Mouse (Mus musculus) urinary bladder, adult 18-20 months (tissue): Measurements from ENCODE around the gene Sgf29.

ENCODE experiments used
- DNase-seq, 2 experiments: peaks; one replicate each; pipeline ENCODE4 v3.0.0; 2022; ENCODE audit warnings: low spot score in 2 of 2, mixed read lengths in 2 of 2

Gene Sgf29

GRCm38 (mm10) chr7:126649231-126650051, at the start of gene Sgf29:
Gene Sgf29, plus strand, starts transcription at chr7:126649309.
- peak; percentile 86 to 93 for DNase-seq

DNA sequence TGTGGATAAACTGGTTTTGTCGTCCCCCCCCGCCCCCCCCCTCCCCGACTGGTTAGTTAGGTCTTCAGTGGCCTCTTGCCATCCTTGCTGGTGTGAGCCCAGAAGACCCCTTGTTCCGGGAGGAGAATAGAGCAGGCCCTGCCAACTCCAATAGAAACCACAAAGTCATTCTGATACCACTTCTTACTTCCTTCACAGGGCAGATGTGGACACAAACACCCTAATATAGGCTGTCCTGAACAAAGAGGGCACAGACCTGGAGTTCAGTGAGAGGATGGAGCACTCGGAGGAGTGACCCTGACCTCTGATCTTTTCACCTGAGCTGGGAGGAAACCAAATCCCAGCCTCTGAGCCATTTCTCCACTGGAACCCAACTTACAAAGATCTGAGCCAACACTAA, 47.2 kb upstream of the Sgf29 start:
- DNase-seq: no peak

GRCm38 (mm10) chr7:126602650-126603049, 46.5 kb upstream of the Sgf29 start:
- no peak for DNase-seq

GRCm38 (mm10) chr7:126606611-126607010, 42.5 kb upstream of the Sgf29 start:
- DNase-seq: no peak

DNA sequence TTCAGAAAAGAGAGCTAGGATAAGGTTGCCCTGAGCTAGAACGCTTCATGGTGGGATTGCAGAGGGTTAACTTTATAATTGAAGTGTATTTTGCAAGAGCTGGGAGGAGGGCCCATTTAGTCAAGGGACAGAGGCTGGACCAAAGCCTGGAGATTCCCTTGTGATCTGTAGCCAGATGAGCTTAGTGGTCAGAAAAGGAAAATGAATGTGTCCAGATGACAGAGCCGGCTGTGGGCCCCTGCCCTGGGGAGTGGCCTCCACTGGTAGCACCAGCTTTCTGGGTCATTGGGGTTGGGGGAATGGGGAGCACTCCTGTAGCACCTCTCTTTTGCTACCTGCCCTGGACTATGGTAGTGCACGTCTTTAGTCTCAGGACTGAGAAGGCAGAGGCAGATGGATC, 42.0 kb upstream of the Sgf29 start:
- peak in 1 of 2 experiments; percentile 55 for DNase-seq

- no peak for DNase-seq
Measured at GRCm38 (mm10) chr7:126607796-126608195, 41.3 kb upstream of the Sgf29 start.

GRCm38 (mm10) chr7:126612736-126613135, 36.4 kb upstream of the Sgf29 start:
- no peak for DNase-seq

- DNase-seq: no peak
Measured at GRCm38 (mm10) chr7:126616707-126617106, 32.4 kb upstream of the Sgf29 start.

DNA sequence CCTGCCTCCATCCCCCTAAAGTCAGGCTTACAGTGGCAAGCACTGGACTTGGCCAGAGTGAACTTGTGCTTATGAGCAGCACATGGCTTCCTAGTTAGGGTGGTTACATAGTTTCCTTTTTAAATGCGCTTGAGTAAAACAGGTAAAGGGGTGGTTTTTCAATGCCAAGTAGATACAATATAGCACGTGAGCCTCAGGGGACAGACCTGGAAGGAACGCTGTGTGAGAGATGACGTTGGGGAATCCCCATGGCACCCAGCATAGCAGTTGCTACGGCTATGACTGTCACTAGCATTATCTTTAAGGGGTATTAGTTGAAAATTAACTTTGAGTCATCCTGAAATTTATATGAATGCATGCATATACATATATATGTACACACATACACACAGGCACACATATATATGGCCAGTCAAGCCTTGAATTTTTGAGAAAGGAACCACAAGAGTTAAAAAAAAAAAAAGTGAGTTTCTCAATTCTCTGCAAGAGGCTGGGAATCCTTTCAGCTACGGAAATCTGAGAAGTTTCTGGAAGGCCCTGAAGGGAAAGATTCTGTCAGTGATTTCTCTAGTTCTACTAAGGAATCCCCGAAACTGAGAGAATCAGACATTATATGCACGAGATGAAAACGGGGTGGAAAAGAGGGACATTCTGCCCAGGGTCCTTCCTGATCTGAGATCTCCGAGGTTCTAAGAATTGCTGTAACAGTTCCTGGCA, 29.4 kb upstream of the Sgf29 start:
- DNase-seq: no peak

GRCm38 (mm10) chr7:126621452-126622359, 27.4 kb upstream of the Sgf29 start:
- DNase-seq: no peak

DNA sequence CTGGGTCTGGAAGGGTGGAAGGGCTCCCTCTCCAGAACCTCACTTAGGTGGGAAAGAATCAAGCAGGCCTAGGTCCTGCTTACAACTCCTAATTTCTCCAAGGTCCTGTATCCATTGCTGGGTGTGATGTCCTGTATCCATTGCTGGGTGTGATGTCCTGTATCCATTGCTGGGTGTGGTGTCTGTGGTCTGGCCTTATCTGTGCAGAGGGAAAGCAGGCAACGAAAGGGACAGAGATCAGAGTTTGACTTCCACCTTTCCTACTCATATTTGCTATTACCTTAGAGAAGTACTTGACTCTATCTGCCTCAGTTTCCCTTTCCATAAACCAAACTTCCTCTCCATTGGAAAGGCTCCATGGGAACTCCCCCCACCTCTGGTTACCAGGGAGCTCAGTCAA, 25.7 kb upstream of the Sgf29 start:
- DNase-seq: no peak

- no peak for DNase-seq
Measured at GRCm38 (mm10) chr7:126624774-126625173, 24.3 kb upstream of the Sgf29 start.

GRCm38 (mm10) chr7:126625369-126625768, 23.7 kb upstream of the Sgf29 start:
- peak in 1 of 2 experiments; percentile 88 for DNase-seq

GRCm38 (mm10) chr7:126625807-126626600, 23.1 kb upstream of the Sgf29 start:
- DNase-seq: no peak

GRCm38 (mm10) chr7:126628111-126628510, 21.0 kb upstream of the Sgf29 start:
- no peak for DNase-seq

DNA sequence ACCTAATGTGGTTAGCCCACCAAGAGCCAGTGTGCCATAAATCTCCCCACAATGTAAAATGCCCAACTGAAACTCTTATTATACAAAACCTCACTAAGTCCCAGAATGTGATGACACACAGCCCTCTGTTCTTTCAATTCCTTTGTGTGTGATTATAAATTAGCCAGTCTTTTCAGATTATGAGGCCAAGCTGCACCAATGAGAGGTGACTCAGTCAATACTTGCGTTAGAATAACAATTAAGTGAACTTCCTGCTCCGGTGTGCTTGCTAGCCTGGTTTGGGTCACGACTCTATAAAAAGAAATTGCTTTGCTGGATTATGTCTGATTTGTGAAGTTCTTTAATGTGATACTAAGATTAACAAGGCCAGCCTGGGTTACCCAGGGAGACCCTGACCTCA, 19.2 kb upstream of the Sgf29 start:
- DNase-seq: no peak

DNA sequence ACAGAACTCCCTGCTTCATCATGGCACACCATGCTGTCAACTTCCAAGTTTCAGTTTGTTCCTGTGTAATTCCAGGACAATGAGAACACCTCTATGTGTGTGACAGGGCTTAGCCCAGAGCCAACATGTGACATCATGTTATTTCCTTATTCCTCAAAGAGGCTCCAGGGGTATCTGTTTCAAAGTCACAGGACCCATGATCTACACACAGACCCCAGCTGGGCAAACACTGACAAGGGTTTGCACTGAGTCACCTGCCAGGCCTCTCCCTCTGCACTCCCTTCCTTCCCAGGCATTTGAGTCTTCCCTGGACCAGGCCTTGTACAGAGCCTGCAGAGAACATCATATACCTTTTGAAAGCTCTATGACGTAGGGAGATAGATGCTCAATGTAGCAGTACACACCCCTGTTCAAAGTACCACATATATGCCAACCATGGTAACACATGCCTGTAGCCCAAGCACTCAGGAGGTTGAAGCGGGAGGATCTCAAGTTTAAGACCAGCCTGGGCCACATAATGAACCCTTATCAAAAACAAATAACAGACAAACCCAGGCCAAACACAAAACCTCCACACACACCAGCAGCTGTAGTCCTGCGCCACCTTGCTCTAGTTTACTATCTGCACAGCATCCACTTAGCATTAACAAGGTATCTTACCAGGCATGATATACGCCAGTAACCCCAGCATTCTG, 18.1 kb upstream of the Sgf29 start, which contains the start of gene Nupr1:
Nupr1 (minus strand) TSS at position 38 of the 695 bp plus-strand sequence.
- DNase-seq: no peak

GRCm38 (mm10) chr7:126632478-126632877, 16.6 kb upstream of the Sgf29 start:
- DNase-seq: no peak

GRCm38 (mm10) chr7:126635375-126635774, 13.7 kb upstream of the Sgf29 start:
- DNase-seq: no peak

DNA sequence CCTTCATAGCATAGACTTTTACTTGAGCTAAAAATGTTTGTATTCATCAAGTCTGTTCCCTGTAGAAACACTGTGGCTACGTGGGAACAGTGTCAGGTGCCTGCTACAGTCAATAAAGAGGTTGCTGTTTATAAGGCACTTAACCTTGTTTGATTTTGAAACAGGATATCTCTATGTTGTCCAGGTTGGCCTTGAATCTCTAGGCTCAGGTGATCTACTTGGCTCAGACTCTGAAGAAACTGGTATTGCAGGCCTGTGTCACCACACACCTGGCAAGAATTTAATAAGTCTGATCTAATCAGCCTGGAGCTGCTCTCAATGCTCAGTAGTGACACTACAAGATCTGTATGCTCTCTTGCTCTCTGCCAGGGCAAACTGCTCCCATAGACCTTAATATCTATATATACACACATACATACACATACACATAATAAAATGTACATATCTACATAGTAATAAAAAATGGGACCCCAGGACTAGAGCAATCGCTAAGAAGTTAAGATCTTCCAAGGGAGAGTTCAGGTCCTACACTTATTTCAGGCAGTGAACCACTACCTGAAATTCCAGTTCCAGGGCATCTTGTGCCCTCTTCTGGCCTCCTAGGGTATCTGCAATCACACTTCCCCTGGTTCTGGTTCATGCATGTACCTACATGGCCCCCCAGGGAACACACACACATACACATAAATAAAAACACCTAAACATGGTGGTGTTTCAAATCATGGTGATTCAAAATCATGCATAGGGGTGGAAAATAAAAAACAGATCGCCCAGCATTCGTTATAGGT, 12.2 kb upstream of the Sgf29 start:
- DNase-seq: peak in 1 of 2 experiments; percentile 50
